Mouse (Mus musculus) layer of hippocampus, postnatal 14 days (tissue): ENCODE measurements around the gene Sgpp1. TPM values are rescaled to one million over a fixed set of nuclear protein-coding genes. Genes with fewer than 3 reads are reported as not detected.
"Not testable (repeated sequence)": the region's sequence is repeated elsewhere in the genome, so short reads cannot be mapped to it uniquely, and the experiment has no call there.

ENCODE experiments used
- DNase-seq, 2 experiments: peaks; one replicate each; pipeline ENCODE4 v3.0.0; 2021 to 2022; ENCODE audit warnings: low spot score in 2 of 2, mixed read lengths in 1 of 2
- total RNA-seq, 2 experiments: library from RNA; stranded (reverse); gene quantifications; 2 replicates each; pipeline ENCODE4 v1.2.3; 2021

Gene Sgpp1
- total RNA-seq, 2 experiments from 2014 or later = 31.4 to 32.3 TPM

GRCm38 (mm10) chr12:75733331-75734070 lies 2.0 kb downstream of the Sgpp1 start:
- no peak for DNase-seq

GRCm38 (mm10) chr12:75731927-75732443 lies 3.5 kb downstream of the Sgpp1 start:
- DNase-seq = no peak

GRCm38 (mm10) chr12:75731508-75731907 lies 4.0 kb downstream of the Sgpp1 start:
- DNase-seq = no peak

- DNase-seq = no peak
Observed at GRCm38 (mm10) chr12:75730458-75730857, 5.1 kb downstream of the Sgpp1 start.

DNA sequence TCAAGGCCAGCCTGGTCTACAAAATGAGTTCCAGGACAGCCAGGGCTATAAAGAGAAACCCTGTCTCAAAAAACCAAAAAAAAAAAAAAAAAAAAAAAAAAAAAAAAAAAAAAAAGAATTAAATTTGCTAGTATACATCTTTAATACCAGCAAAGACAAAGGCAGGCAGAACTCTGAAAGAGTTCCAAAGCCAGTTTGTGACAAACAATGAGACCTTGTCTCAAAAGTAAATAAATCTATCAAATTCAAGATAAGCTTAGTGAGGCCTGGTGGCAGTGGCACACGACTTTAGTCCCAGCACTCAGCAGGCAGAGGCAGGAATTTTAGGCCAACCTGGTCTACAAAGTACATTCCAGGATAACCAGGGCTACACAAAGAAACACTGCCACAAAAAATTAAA lies 5.7 kb downstream of the Sgpp1 start:
- no peak for DNase-seq

DNA sequence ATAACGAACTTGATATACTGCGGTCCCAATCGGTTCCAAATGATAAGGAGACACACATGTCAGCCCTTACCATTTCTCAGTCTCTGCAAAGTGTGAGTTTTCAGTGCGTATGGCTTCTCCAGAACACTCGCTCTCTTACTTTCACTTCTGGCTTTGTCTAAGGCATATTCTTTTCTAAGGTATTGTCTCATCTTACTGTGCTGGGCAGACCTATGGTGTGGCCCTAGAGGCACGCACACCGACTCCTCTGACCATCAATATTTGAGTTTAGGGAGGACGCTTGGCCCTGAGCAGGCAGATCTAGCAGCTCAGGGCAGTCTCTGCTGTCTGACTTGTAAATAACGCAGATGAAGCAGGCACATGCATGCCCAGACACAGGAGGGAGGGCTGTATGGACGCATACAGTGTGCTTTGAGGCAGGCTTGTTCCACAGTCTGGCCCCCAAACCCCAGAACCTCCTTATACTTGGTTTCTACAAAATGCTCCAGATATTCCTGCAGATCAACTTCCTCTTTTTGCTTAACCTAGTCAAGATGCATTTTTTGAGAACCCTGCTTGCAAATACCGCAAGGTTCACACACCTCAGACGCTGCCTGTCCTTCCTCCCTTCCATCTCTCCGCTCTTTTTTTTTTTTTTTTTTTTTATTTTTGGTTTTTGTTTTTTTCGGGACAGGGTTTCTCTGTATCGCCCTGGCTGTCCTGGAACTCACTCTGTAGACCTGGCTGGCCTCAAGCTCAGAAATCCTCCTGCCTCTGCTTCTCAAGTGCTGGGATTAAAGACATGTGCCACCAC lies 8.0 kb downstream of the Sgpp1 start:
- no peak for DNase-seq

GRCm38 (mm10) chr12:75726349-75726861 lies 9.1 kb downstream of the Sgpp1 start:
- DNase-seq = no peak

- DNase-seq = no peak
Observed at GRCm38 (mm10) chr12:75724621-75725324, 10.8 kb downstream of the Sgpp1 start.

GRCm38 (mm10) chr12:75723839-75724463 lies 11.6 kb downstream of the Sgpp1 start:
- no peak for DNase-seq

DNA sequence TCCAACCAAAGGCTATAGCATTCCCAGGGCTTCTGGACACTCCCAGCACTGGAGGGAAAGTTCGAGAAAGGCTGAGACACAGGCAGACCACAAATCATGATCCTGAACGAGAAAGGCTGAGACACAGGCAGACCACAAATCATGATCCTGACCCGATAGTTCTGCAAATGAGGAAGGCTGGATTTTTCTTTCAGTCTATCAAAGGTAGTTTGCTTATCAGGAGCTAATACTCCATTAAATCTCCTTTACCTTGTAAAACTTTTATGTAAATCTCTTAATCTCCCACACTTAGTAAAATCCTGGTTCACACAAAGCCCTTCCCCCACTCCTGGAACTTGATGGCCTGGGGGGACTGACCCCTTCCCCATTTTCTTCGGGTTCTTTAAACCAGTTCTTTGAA lies 13.6 kb downstream of the Sgpp1 start:
- DNase-seq = no peak

DNA sequence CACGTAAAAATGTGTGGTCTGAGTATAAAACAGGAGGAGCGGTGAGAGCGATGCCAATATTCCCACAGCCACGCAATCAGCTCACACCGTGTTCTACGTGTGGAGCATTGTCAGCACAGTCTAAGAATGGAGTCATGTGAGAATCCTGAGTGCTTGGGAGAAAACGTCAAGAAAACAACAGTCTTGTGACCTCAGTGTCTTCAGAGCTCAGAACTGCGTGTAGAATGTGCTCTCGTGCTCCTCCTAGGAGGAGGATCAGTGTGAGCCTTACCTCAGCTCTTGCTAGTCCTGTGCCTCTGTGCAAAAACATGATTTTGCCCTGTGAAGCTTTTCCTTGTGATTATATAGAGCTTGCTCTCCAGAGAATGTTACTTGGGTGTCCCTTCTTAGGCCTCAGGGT lies 14.5 kb downstream of the Sgpp1 start:
- DNase-seq = no peak

DNA sequence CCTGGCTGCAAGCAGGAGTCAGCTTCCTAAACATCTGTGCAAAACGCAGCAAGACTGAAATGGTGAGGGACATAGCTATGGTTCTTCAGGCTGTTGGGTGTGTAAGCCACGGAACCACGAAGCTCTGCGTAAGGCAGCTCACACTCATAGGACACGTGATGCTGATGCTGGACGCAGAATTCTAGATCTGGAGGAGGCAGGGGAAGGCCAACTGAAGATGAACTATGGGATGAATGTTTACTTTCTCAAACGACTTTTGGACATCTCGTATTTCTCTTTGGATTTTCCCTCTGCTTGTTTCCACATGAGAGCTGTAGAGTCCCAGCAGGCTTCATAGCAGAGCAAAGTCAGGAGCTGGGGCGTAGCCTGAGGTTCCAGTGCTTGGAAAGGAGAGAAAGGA lies 21.9 kb downstream of the Sgpp1 start:
- no peak for DNase-seq

- not testable (repeated sequence) for DNase-seq
Observed at GRCm38 (mm10) chr12:75712905-75713304, 22.6 kb downstream of the Sgpp1 start.

DNA sequence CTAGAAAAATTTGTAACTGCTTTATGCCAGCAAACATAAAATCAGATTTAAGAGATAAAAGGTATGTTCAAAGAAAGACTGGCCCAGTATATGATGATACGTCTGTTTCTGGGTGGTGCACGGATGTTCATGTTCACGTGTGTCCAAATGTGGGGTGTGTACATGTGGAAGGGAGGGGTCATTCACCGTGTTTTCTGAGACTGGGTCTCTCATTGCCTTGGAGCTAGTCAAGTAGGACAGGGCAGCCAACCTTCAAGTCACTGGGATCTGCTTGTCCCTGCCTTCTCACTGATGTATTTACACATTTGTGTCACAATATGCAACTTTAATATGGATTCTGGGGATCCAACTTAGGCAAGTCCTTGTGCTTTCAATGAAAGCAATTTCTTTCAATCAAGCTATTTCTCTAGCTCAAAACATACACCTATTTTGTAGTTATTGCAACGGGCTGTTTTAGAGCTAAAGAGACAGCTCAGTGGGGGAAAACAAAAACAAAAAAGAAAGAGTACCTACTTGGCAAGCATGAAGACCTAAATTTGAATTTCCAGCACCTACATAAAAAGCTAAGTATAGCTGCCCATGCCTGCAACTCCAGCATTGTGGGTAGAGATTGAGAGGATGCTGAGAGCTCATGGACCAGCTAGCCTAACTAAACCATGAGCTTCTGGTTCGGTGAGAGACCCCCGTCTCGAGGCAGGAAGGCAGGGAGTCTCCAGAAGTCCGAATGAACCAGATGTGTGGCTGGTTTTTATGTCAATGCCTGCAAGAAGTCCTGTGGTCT lies 24.7 kb downstream of the Sgpp1 start:
- DNase-seq = no peak

GRCm38 (mm10) chr12:75709506-75709905 lies 26.0 kb downstream of the Sgpp1 start:
- no peak for DNase-seq

GRCm38 (mm10) chr12:75706670-75707069 lies 28.9 kb downstream of the Sgpp1 start:
- no peak for DNase-seq

DNA sequence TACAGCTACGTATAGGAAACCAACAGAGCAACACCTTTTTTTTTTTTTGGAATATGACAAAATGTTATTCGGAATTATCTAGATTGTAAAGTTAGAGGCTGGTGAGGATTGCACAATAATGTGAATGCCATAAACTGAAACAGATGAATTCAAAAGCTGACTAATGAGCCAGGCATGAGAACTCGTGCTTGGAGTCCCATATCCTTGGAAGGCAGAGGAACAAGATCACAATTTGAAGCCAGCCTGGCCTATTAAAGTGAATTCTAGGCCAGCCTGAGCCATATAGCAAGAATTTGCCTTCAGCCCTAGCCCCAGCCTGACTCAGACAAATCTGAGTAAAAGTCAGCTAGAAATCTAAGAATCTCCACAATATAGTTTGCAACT lies 32.8 kb downstream of the Sgpp1 start:
- DNase-seq = no peak

- DNase-seq = no peak
Observed at GRCm38 (mm10) chr12:75702084-75702738, 33.3 kb downstream of the Sgpp1 start.

DNA sequence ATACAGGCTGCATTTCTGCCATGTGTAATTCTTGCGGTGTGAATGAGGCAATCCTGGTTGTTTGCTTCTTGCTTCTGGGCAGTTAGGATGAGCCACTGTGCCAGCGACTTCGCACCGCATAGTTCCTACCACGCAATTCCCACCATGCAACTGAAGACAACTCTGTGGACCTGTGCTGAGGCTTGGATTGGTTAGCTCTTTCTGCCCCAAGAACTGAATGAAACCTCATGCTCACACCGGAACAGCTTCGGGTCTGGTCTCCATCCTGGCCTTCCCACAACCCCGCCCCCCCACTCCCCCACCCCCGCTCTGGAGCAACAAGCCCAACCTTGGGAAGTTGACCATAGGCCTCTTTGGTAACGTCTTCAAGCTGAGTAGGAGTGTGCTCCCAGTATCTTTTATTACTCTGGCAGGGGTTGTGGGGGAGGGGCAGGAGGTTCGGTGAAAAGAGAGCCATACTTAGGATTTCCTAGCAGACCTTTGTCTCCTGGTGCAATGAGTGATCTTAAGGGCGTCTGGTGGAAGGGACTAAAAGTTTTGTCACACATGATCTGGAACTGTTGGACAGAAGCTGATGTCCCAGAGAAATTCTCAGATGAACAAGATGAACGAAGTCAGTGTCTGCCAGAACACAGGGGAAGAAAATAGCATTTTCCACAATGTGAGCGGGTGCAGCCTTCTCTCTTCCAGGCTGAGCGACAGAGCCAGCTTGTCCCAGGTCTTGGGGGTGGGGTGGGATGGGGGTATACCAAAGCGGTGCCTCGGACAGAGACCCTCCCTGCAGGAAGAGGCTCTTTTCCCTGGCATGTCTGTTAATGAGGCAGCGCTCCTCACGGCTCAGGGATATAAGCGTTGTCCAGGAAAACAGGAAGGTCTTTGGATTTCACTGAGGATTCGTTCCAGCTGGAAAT lies 34.1 kb downstream of the Sgpp1 start:
- DNase-seq = no peak
